Mouse (Mus musculus) midbrain, embryonic 12.5 days (tissue): ENCODE results near the gene Bbs9. TPM values are rescaled to one million over a fixed set of nuclear protein-coding genes. Genes with fewer than 3 reads are reported as not detected.
"Not testable (repeated sequence)": the region's sequence is repeated elsewhere in the genome, so short reads cannot be mapped to it uniquely, and the experiment has no call there.

Experiments
- ATAC-seq: fragments of 200-750 bp; cut with Nextera tagmentation; 2 replicates; pipeline ENCODE4 v1.8.0; 2017; ENCODE audit warnings: low read depth, moderate TSS enrichment, moderate library complexity; ENCODE audit not compliant: low FRiP score
- H3K27ac ChIP-seq: fragments of 300-500 bp; sonication (generic); replicated peaks from 2 replicates; pipeline ENCODE4 v1.5.1; 2016; ENCODE audit warnings: mild to moderate bottlenecking
- H3K27me3 ChIP-seq: fragments of 300-500 bp; sonication (generic); 2 replicates; pipeline ENCODE4 v1.6.1; 2016; ENCODE audit warnings: mild to moderate bottlenecking
- H3K36me3 ChIP-seq: fragments of 300-500 bp; sonication (generic); 2 replicates; pipeline ENCODE4 v1.6.1; 2016
- H3K4me1 ChIP-seq: fragments of 300-500 bp; sonication (generic); 2 replicates; pipeline ENCODE4 v1.6.1; 2016
- H3K4me2 ChIP-seq: fragments of 300-500 bp; sonication (generic); replicated peaks from 2 replicates; pipeline ENCODE4 v1.6.1; 2016; ENCODE audit warnings: mild to moderate bottlenecking, moderate library complexity
- H3K4me3 ChIP-seq: fragments of 300-500 bp; sonication (generic); 2 replicates; pipeline ENCODE4 v1.5.1; 2016; ENCODE audit warnings: mild to moderate bottlenecking
- H3K9ac ChIP-seq: fragments of 300-500 bp; sonication (generic); replicated peaks from 2 replicates; pipeline ENCODE4 v1.6.1; 2016; ENCODE audit warnings: mild to moderate bottlenecking, moderate library complexity
- H3K9me3 ChIP-seq: fragments of 300-500 bp; sonication (generic); 2 replicates; pipeline ENCODE4 v1.6.1; 2016; ENCODE audit warnings: mild to moderate bottlenecking
- WGBS: fragments of 180-500 bp; shearing (Covaris S2); methylation state at CpG from one replicate; pipeline ENCODE4 v1.1.7; 2016; 5-methylcytosine and 5-hydroxymethylcytosine counted together
- polyA plus RNA-seq: library from polyadenylated mRNA; unstranded; fragments of >200 nt; fragmentation: Nextera tagmentation; extraction: Ambion mirVana; gene quantifications from 2 replicates; pipeline ENCODE4 v1.2.1, GENCODE M21; 2016

Gene Bbs9
- polyA plus RNA-seq, 1 experiment from 2014 or later, result 19.1 TPM

- 92% methylated on average over 6 of the region's 6 CpGs for WGBS
- Histone ChIP-seq H3K4me1 (no peaks in the 10 kb centered on the region), H3K27me3 (no peaks in the 10 kb centered on the region), H3K4me2 (no peak overlapping the region), H3K27ac (no peak overlapping the region), H3K36me3 (peaks cover 86% of the 10 kb centered on the region), H3K9ac (no peak overlapping the region), H3K9me3 (no peaks in the 10 kb centered on the region), H3K4me3 (no peak overlapping the region)
- ATAC-seq, result no peak
These were observed 26.3 kb upstream of the Bbs9 start for GRCm38 (mm10) chr9:22449209-22449608.

- WGBS, result 87% methylated on average over 10 of the region's 10 CpGs
- no peaks in the 10 kb centered on the region for H3K27me3 ChIP-seq
These were observed 22.8 kb upstream of the Bbs9 start for GRCm38 (mm10) chr9:22452697-22453096.

GRCm38 (mm10) chr9:22453501-22453924 lies 22.0 kb upstream of the Bbs9 start:
- 95% methylated on average over 10 of the region's 10 CpGs for WGBS
- no peak overlapping the region for H3K27ac ChIP-seq
- no peak for ATAC-seq

More at GRCm38 (mm10) chr9:22452697-22453096, 22.8 kb upstream of the Bbs9 start:
- H3K4me2 ChIP-seq, result no peak overlapping the region
- H3K9ac ChIP-seq, result no peak overlapping the region
- no peaks in the 10 kb centered on the region for H3K9me3 ChIP-seq
- no peaks in the 10 kb centered on the region for H3K4me1 ChIP-seq
- H3K27ac ChIP-seq, result no peak overlapping the region
- H3K36me3 ChIP-seq, result peaks cover 95% of the 10 kb centered on the region
- H3K4me3 ChIP-seq, result no peak overlapping the region
- no peak for ATAC-seq

GRCm38 (mm10) chr9:22453990-22454389 lies 21.5 kb upstream of the Bbs9 start, which contains the start of gene Gm17545:
Gm17545 (plus strand) TSS chr9:22454290.
- not testable (repeated sequence) for H3K9me3 ChIP-seq, H3K27ac ChIP-seq, H3K4me3 ChIP-seq, H3K4me1 ChIP-seq, H3K4me2 ChIP-seq, H3K9ac ChIP-seq, H3K27me3 ChIP-seq, ATAC-seq
- H3K36me3 ChIP-seq, result peaks cover 82% of the 10 kb centered on the region
- WGBS, result 92% methylated on average over 8 of the region's 8 CpGs

More at GRCm38 (mm10) chr9:22453501-22453924, 22.0 kb upstream of the Bbs9 start:
- no peak overlapping the region for H3K4me2 ChIP-seq
- H3K4me1 ChIP-seq, result no peaks in the 10 kb centered on the region
- no peaks in the 10 kb centered on the region for H3K9me3 ChIP-seq
- H3K27me3 ChIP-seq, result no peaks in the 10 kb centered on the region
- H3K9ac ChIP-seq, result no peak overlapping the region
- no peak overlapping the region for H3K4me3 ChIP-seq
- H3K36me3 ChIP-seq, result peaks cover 87% of the 10 kb centered on the region

GRCm38 (mm10) chr9:22455041-22455440 lies 20.5 kb upstream of the Bbs9 start:
- Histone ChIP-seq H3K4me3 (no peak overlapping the region), H3K9ac (no peak overlapping the region), H3K9me3 (no peaks in the 10 kb centered on the region), H3K4me2 (no peak overlapping the region), H3K4me1 (no peaks in the 10 kb centered on the region), H3K36me3 (peaks cover 73% of the 10 kb centered on the region), H3K27ac (no peak overlapping the region), H3K27me3 (no peaks in the 10 kb centered on the region)
- no peak for ATAC-seq

- H3K27me3 ChIP-seq, result no peaks in the 10 kb centered on the region
- H3K9ac ChIP-seq, result no peak overlapping the region
- H3K36me3 ChIP-seq, result peaks cover 69% of the 10 kb centered on the region
- WGBS, result 89% methylated on average over 11 of the region's 11 CpGs
- no peak overlapping the region for H3K27ac ChIP-seq
- no peaks in the 10 kb centered on the region for H3K9me3 ChIP-seq
- H3K4me1 ChIP-seq, result no peaks in the 10 kb centered on the region
- H3K4me3 ChIP-seq, result no peak overlapping the region
- no peak overlapping the region for H3K4me2 ChIP-seq
- ATAC-seq, result no peak
These were observed 18.2 kb upstream of the Bbs9 start for GRCm38 (mm10) chr9:22457142-22457835.

- peaks cover 3% of the 10 kb centered on the region; the same call in 1 of the 2 replicates for H3K4me1 ChIP-seq
- no peak for ATAC-seq
- peaks cover 29% of the 10 kb centered on the region for H3K36me3 ChIP-seq
- no peak overlapping the region for H3K4me3 ChIP-seq
- 93% methylated on average over 3 of the region's 3 CpGs for WGBS
- H3K27ac ChIP-seq, result no peak overlapping the region
- no peak overlapping the region for H3K4me2 ChIP-seq
- no peaks in the 10 kb centered on the region for H3K27me3 ChIP-seq
- H3K9me3 ChIP-seq, result no peaks in the 10 kb centered on the region
- no peak overlapping the region for H3K9ac ChIP-seq
These were observed 13.6 kb upstream of the Bbs9 start for GRCm38 (mm10) chr9:22461946-22462345.

GRCm38 (mm10) chr9:22466212-22466611 lies 9.3 kb upstream of the Bbs9 start:
- Histone ChIP-seq H3K27ac (no peak overlapping the region), H3K9me3 (no peaks in the 10 kb centered on the region), H3K4me3 (no peak overlapping the region), H3K9ac (no peak overlapping the region), H3K27me3 (no peaks in the 10 kb centered on the region), H3K36me3 (peaks cover 14% of the 10 kb centered on the region; the same call in 1 of the 2 replicates), H3K4me1 (peaks cover 7% of the 10 kb centered on the region), H3K4me2 (no peak overlapping the region)
- no peak for ATAC-seq
- 96% methylated on average over 5 of the region's 5 CpGs for WGBS

GRCm38 (mm10) chr9:22467371-22468169 lies 7.9 kb upstream of the Bbs9 start:
- 2% methylated on average over 72 of the region's 73 CpGs for WGBS
- Histone ChIP-seq H3K27me3 (no peaks in the 10 kb centered on the region), H3K9ac (peak overlapping the region; percentile 88), H3K36me3 (0 out of 2 replicates have a peak, but pooled peaks cover 4% of the 10 kb centered on the region), H3K9me3 (no peaks in the 10 kb centered on the region), H3K27ac (peak overlapping the region; percentile 89), H3K4me1 (peaks cover 7% of the 10 kb centered on the region), H3K4me3 (peak overlapping the region; percentile 85), H3K4me2 (peak overlapping the region; percentile 74)
- peak; percentile 85 for ATAC-seq

- Histone ChIP-seq H3K4me2 (peak overlapping the region; percentile 74), H3K27ac (peak overlapping the region; percentile 89), H3K4me3 (peak overlapping the region; percentile 85), H3K9me3 (no peaks in the 10 kb centered on the region), H3K27me3 (no peaks in the 10 kb centered on the region), H3K36me3 (0 out of 2 replicates have a peak, but pooled peaks cover 4% of the 10 kb centered on the region), H3K9ac (peak overlapping the region; percentile 88), H3K4me1 (peaks cover 7% of the 10 kb centered on the region)
- 5% methylated on average over 43 of the region's 43 CpGs for WGBS
- ATAC-seq, result peak; percentile 92
These were observed 7.2 kb upstream of the Bbs9 start for GRCm38 (mm10) chr9:22468170-22468898.

- 72% methylated on average over 8 of the region's 8 CpGs for WGBS
- Histone ChIP-seq H3K9ac (no peak overlapping the region), H3K4me3 (no peak overlapping the region), H3K27me3 (no peaks in the 10 kb centered on the region), H3K9me3 (no peaks in the 10 kb centered on the region), H3K27ac (no peak overlapping the region), H3K4me2 (peak overlapping the region; percentile 74), H3K36me3 (0 out of 2 replicates have a peak, but pooled peaks cover 4% of the 10 kb centered on the region), H3K4me1 (peaks cover 7% of the 10 kb centered on the region)
- no peak for ATAC-seq
These were observed 6.6 kb upstream of the Bbs9 start for GRCm38 (mm10) chr9:22468899-22469259.
